Mouse (Mus musculus) stomach, embryonic 15.5 days (tissue): ENCODE data around the gene Scn3b. TPM values are rescaled to one million over a fixed set of nuclear protein-coding genes. Genes with fewer than 3 reads are reported as not detected.
A peak's percentile ranks its signal among the peaks of the same experiment; 100 is the strongest.

ENCODE experiments used
- ATAC-seq: fragments of 200-750 bp; cut with Nextera tagmentation; 2 replicates; pipeline ENCODE4 v1.8.0; 2017; ENCODE audit warnings: low read depth, moderate number of reproducible peaks, moderate TSS enrichment; ENCODE audit not compliant: insufficient read depth, low FRiP score
- H3K27ac ChIP-seq: fragments of 300-500 bp; sonication (generic); 2 replicates; pipeline ENCODE4 v1.5.1; 2015; ENCODE audit warnings: mild to moderate bottlenecking, inconsistent platforms
- H3K27me3 ChIP-seq: fragments of 300-500 bp; sonication (generic); replicated peaks from 2 replicates; pipeline ENCODE4 v1.6.1; 2015; ENCODE audit warnings: inconsistent platforms
- H3K36me3 ChIP-seq: fragments of 300-500 bp; sonication (generic); 2 replicates; pipeline ENCODE4 v1.6.1; 2015; ENCODE audit warnings: inconsistent platforms
- H3K4me1 ChIP-seq: fragments of 300-500 bp; sonication (generic); 2 replicates; pipeline ENCODE4 v1.6.1; 2015; ENCODE audit warnings: inconsistent platforms
- H3K4me2 ChIP-seq: fragments of 300-500 bp; sonication (generic); 2 replicates; pipeline ENCODE4 v1.6.1; 2015; ENCODE audit warnings: mild to moderate bottlenecking, inconsistent platforms
- H3K4me3 ChIP-seq: fragments of 300-500 bp; sonication (generic); replicated peaks from 2 replicates; pipeline ENCODE4 v1.5.1; 2015; ENCODE audit warnings: inconsistent platforms
- H3K9ac ChIP-seq: fragments of 300-500 bp; sonication (generic); 2 replicates; pipeline ENCODE4 v1.6.1; 2015; ENCODE audit warnings: inconsistent platforms
- H3K9me3 ChIP-seq: fragments of 300-500 bp; sonication (generic); 2 replicates; pipeline ENCODE4 v1.6.1; 2016; ENCODE audit warnings: inconsistent platforms
- WGBS: fragments of 180-500 bp; shearing (Covaris S2); methylation state at CpG from one replicate; pipeline ENCODE4 v1.1.7; 2015; 5-methylcytosine and 5-hydroxymethylcytosine counted together
- polyA plus RNA-seq: library from polyadenylated mRNA; unstranded; fragments of >200 nt; fragmentation: Nextera tagmentation; extraction: Ambion mirVana; gene quantifications from 2 replicates; pipeline ENCODE4 v1.2.1, GENCODE M21; 2015

Scn3b gene
- polyA plus RNA-seq, 1 experiment from 2014 or later: 5.2 TPM

- peak overlapping the region; percentile 29 for H3K4me2 ChIP-seq
- no peak overlapping the region for H3K9ac ChIP-seq
- H3K4me1 ChIP-seq: peaks cover 29% of the 10 kb centered on the region
- no peaks in the 10 kb centered on the region for H3K27me3 ChIP-seq
- peak overlapping the region; percentile 85 for H3K27ac ChIP-seq
- H3K4me3 ChIP-seq: peak overlapping the region; percentile 12
- ATAC-seq: peak; percentile 69
- H3K36me3 ChIP-seq: no peaks in the 10 kb centered on the region
- 42% methylated on average over 12 of the region's 12 CpGs for WGBS
- no peaks in the 10 kb centered on the region for H3K9me3 ChIP-seq
Measured at GRCm38 (mm10) chr9:40320879-40321667, 52.1 kb downstream of the Scn3b start.

- Histone ChIP-seq H3K9me3 (no peaks in the 10 kb centered on the region), H3K4me3 (no peak overlapping the region), H3K4me2 (peak overlapping the region; percentile 29), H3K9ac (no peak overlapping the region), H3K36me3 (no peaks in the 10 kb centered on the region), H3K27ac (peak overlapping the region; percentile 85), H3K27me3 (no peaks in the 10 kb centered on the region), H3K4me1 (peaks cover 34% of the 10 kb centered on the region)
- WGBS: 38% methylated on average over 3 of the region's 3 CpGs
- no peak for ATAC-seq
Measured at GRCm38 (mm10) chr9:40321668-40322003, 52.6 kb downstream of the Scn3b start.

- Histone ChIP-seq H3K4me1 (peaks cover 34% of the 10 kb centered on the region), H3K4me3 (no peak overlapping the region), H3K9me3 (no peaks in the 10 kb centered on the region), H3K9ac (no peak overlapping the region), H3K4me2 (no peak overlapping the region), H3K36me3 (no peaks in the 10 kb centered on the region), H3K27me3 (no peaks in the 10 kb centered on the region), H3K27ac (peak overlapping the region; percentile 85; the same call in 1 of the 2 replicates)
- WGBS: 95% methylated on average over 3 of the region's 3 CpGs
- no peak for ATAC-seq
Measured at GRCm38 (mm10) chr9:40322372-40322771, 53.4 kb downstream of the Scn3b start.

- H3K4me3 ChIP-seq: peak overlapping the region; percentile 38
- peak overlapping the region; percentile 38 for H3K4me2 ChIP-seq
- no peak overlapping the region for H3K9ac ChIP-seq
- peaks cover 34% of the 10 kb centered on the region for H3K4me1 ChIP-seq
- H3K9me3 ChIP-seq: no peaks in the 10 kb centered on the region
- peak overlapping the region; percentile 72 for H3K27ac ChIP-seq
- ATAC-seq: peak; percentile 84
- 57% methylated on average over 5 of the region's 5 CpGs for WGBS
- no peaks in the 10 kb centered on the region for H3K27me3 ChIP-seq
- no peaks in the 10 kb centered on the region for H3K36me3 ChIP-seq
Measured at GRCm38 (mm10) chr9:40323171-40323570, 54.2 kb downstream of the Scn3b start.

GRCm38 (mm10) chr9:40323773-40324172 lies 54.8 kb downstream of the Scn3b start:
- Histone ChIP-seq H3K4me2 (peak overlapping the region; percentile 38), H3K4me1 (peaks cover 34% of the 10 kb centered on the region), H3K27ac (peak overlapping the region; percentile 72), H3K27me3 (no peaks in the 10 kb centered on the region), H3K9me3 (no peaks in the 10 kb centered on the region), H3K4me3 (peak overlapping the region; percentile 38), H3K36me3 (no peaks in the 10 kb centered on the region), H3K9ac (no peak overlapping the region)
- ATAC-seq: no peak
- WGBS: 59% methylated on average over 6 of the region's 6 CpGs

GRCm38 (mm10) chr9:40324232-40324792 lies 55.3 kb downstream of the Scn3b start:
- no peak for ATAC-seq
- no peak overlapping the region for H3K9ac ChIP-seq
- H3K4me1 ChIP-seq: peaks cover 34% of the 10 kb centered on the region
- H3K36me3 ChIP-seq: no peaks in the 10 kb centered on the region
- no peaks in the 10 kb centered on the region for H3K9me3 ChIP-seq
- peak overlapping the region; percentile 38 for H3K4me3 ChIP-seq
- no peaks in the 10 kb centered on the region for H3K27me3 ChIP-seq
- 71% methylated on average over 4 of the region's 4 CpGs for WGBS
- peak overlapping the region; percentile 38 for H3K4me2 ChIP-seq
- peak overlapping the region; percentile 72; the same call in 1 of the 2 replicates for H3K27ac ChIP-seq

GRCm38 (mm10) chr9:40324826-40325225 lies 55.8 kb downstream of the Scn3b start:
- Histone ChIP-seq H3K9me3 (no peaks in the 10 kb centered on the region), H3K4me3 (peak overlapping the region; percentile 38), H3K27ac (no peak overlapping the region), H3K27me3 (no peaks in the 10 kb centered on the region), H3K9ac (no peak overlapping the region), H3K4me2 (peak overlapping the region; percentile 38), H3K4me1 (peaks cover 34% of the 10 kb centered on the region), H3K36me3 (no peaks in the 10 kb centered on the region)
- ATAC-seq: no peak
- WGBS: 74% methylated on average over 6 of the region's 6 CpGs

- 47% methylated on average over 7 of the region's 7 CpGs for WGBS
- H3K4me1 ChIP-seq: peaks cover 26% of the 10 kb centered on the region
Measured at GRCm38 (mm10) chr9:40326260-40326915, 57.4 kb downstream of the Scn3b start.

GRCm38 (mm10) chr9:40330609-40331382 lies 61.8 kb downstream of the Scn3b start:
- 53% methylated on average over 19 of the region's 19 CpGs for WGBS
- H3K27ac ChIP-seq: no peak overlapping the region
- H3K9ac ChIP-seq: no peak overlapping the region
- ATAC-seq: peak; percentile 86
- peaks cover 8% of the 10 kb centered on the region; the same call in 1 of the 2 replicates for H3K4me1 ChIP-seq
- H3K4me2 ChIP-seq: no peak overlapping the region
- no peak overlapping the region for H3K4me3 ChIP-seq
- no peaks in the 10 kb centered on the region for H3K36me3 ChIP-seq
- no peaks in the 10 kb centered on the region for H3K27me3 ChIP-seq
- no peaks in the 10 kb centered on the region for H3K9me3 ChIP-seq

More at GRCm38 (mm10) chr9:40326260-40326915, 57.4 kb downstream of the Scn3b start:
- no peak overlapping the region for H3K27ac ChIP-seq
- no peak overlapping the region for H3K4me3 ChIP-seq
- ATAC-seq: no peak
- H3K36me3 ChIP-seq: no peaks in the 10 kb centered on the region
- H3K27me3 ChIP-seq: no peaks in the 10 kb centered on the region
- 0 out of 2 replicates have a peak overlapping the region, but pooled peaks have one; percentile 38 for H3K4me2 ChIP-seq
- H3K9ac ChIP-seq: no peak overlapping the region
- no peaks in the 10 kb centered on the region for H3K9me3 ChIP-seq

- Histone ChIP-seq H3K27me3 (no peaks in the 10 kb centered on the region), H3K27ac (no peak overlapping the region), H3K9ac (no peak overlapping the region), H3K4me1 (no peaks in the 10 kb centered on the region), H3K9me3 (no peaks in the 10 kb centered on the region), H3K4me3 (no peak overlapping the region), H3K4me2 (no peak overlapping the region), H3K36me3 (no peaks in the 10 kb centered on the region)
- ATAC-seq: no peak
- 81% methylated on average over 15 of the region's 15 CpGs for WGBS
Measured at GRCm38 (mm10) chr9:40331411-40332286, 62.6 kb downstream of the Scn3b start.

GRCm38 (mm10) chr9:40332326-40332725 lies 63.3 kb downstream of the Scn3b start:
- WGBS: 81% methylated on average over 4 of the region's 4 CpGs
- Histone ChIP-seq H3K4me2 (no peak overlapping the region), H3K36me3 (no peaks in the 10 kb centered on the region), H3K27me3 (no peaks in the 10 kb centered on the region), H3K27ac (no peak overlapping the region), H3K9ac (no peak overlapping the region), H3K4me3 (no peak overlapping the region), H3K9me3 (no peaks in the 10 kb centered on the region), H3K4me1 (no peaks in the 10 kb centered on the region)
- ATAC-seq: no peak
